Mouse (Mus musculus): ENCODE data around the gene Dpy19l1. TPM values are rescaled to one million over a fixed set of nuclear protein-coding genes. Genes with fewer than 3 reads are reported as not detected.

The Dpy19l1 gene
- 4.6 and 4.7 TPM in 2 replicates for polyA plus RNA-seq (2015; fragmentation: Nextera tagmentation; extraction: Ambion mirVana)

- Histone ChIP-seq H3K9me3 (ENCODE audit: control insufficient read depth) (no peaks in the 10 kb centered on the region), H3K4me2 (replicated peaks; ENCODE audit: low read depth) (peak within 1 kb of the TSS; percentile 75), H3K27me3 (replicated peaks; ENCODE audit: control insufficient read depth, insufficient read depth, low read length) (no peaks in the 10 kb centered on the region), H3K36me3 (ENCODE audit: control insufficient read depth, insufficient read depth) (no peaks in the 10 kb centered on the region), H3K4me3 (ENCODE audit: low read depth, low read length) (peak within 1 kb of the TSS; percentile 76), H3K4me1 (replicated peaks; ENCODE audit: control insufficient read depth, insufficient read depth, low read length) (no peaks in the 10 kb centered on the region), H3K9ac (ENCODE audit: low read depth, low read length) (peak within 1 kb of the TSS; percentile 81), H3K27ac (ENCODE audit: low read depth, low read length) (peak within 1 kb of the TSS; percentile 85)
- peak; percentile 52 for TF ChIP-seq CTCF (IDR thresholded peaks at IDR 0.05; ENCODE audit: low read depth)
- WGBS = under 1% methylated on average over 73 of the region's 99 CpGs
- ATAC-seq = peak; percentile 99
Measured at GRCm38 (mm10) chr9:24503067-24503857, at the start of gene Dpy19l1. Gene Dpy19l1 (minus strand): TSS chr9:24503140.

- 34% methylated on average over 2 of the region's 2 CpGs for WGBS
- no peak overlapping the region for H3K4me3 ChIP-seq (ENCODE audit: low read depth, low read length)
Measured at GRCm38 (mm10) chr9:24538159-24538558, 35.2 kb upstream of the Dpy19l1 start.

GRCm38 (mm10) chr9:24516575-24517139, 13.7 kb upstream of the Dpy19l1 start:
- WGBS = 58% methylated on average over 10 of the region's 10 CpGs
- Histone ChIP-seq H3K4me2 (replicated peaks; ENCODE audit: low read depth) (no peak overlapping the region), H3K36me3 (ENCODE audit: control insufficient read depth, insufficient read depth) (no peaks in the 10 kb centered on the region), H3K27me3 (replicated peaks; ENCODE audit: control insufficient read depth, insufficient read depth, low read length) (no peaks in the 10 kb centered on the region), H3K9ac (ENCODE audit: low read depth, low read length) (no peak overlapping the region), H3K27ac (ENCODE audit: low read depth, low read length) (no peak overlapping the region), H3K9me3 (ENCODE audit: control insufficient read depth) (no peaks in the 10 kb centered on the region), H3K4me3 (ENCODE audit: low read depth, low read length) (no peak overlapping the region), H3K4me1 (replicated peaks; ENCODE audit: control insufficient read depth, insufficient read depth, low read length) (no peaks in the 10 kb centered on the region)
- ATAC-seq = no peak
- TF ChIP-seq CTCF (IDR thresholded peaks at IDR 0.05; ENCODE audit: low read depth) = peak; percentile 88

More at GRCm38 (mm10) chr9:24538159-24538558, 35.2 kb upstream of the Dpy19l1 start:
- Histone ChIP-seq H3K9me3 (ENCODE audit: control insufficient read depth) (no peaks in the 10 kb centered on the region), H3K9ac (ENCODE audit: low read depth, low read length) (no peak overlapping the region), H3K4me1 (replicated peaks; ENCODE audit: control insufficient read depth, insufficient read depth, low read length) (no peaks in the 10 kb centered on the region), H3K27ac (ENCODE audit: low read depth, low read length) (no peak overlapping the region), H3K36me3 (ENCODE audit: control insufficient read depth, insufficient read depth) (no peaks in the 10 kb centered on the region), H3K27me3 (replicated peaks; ENCODE audit: control insufficient read depth, insufficient read depth, low read length) (no peaks in the 10 kb centered on the region), H3K4me2 (replicated peaks; ENCODE audit: low read depth) (no peak overlapping the region)
- TF ChIP-seq CTCF (IDR thresholded peaks at IDR 0.05; ENCODE audit: low read depth) = 0 out of 2 replicates have a peak, but pooled peaks have one; percentile 12
- no peak for ATAC-seq

- Histone ChIP-seq H3K9me3 (ENCODE audit: control insufficient read depth) (no peaks in the 10 kb centered on the region), H3K36me3 (ENCODE audit: control insufficient read depth, insufficient read depth) (no peaks in the 10 kb centered on the region), H3K4me1 (replicated peaks; ENCODE audit: control insufficient read depth, insufficient read depth, low read length) (no peaks in the 10 kb centered on the region), H3K9ac (ENCODE audit: low read depth, low read length) (no peak overlapping the region), H3K27ac (ENCODE audit: low read depth, low read length) (no peak overlapping the region), H3K4me3 (ENCODE audit: low read depth, low read length) (no peak overlapping the region), H3K27me3 (replicated peaks; ENCODE audit: control insufficient read depth, insufficient read depth, low read length) (no peaks in the 10 kb centered on the region), H3K4me2 (replicated peaks; ENCODE audit: low read depth) (no peak overlapping the region)
- 75% methylated on average over 5 of the region's 5 CpGs for WGBS
- ATAC-seq = no peak
- TF ChIP-seq CTCF (IDR thresholded peaks at IDR 0.05; ENCODE audit: low read depth) = no peak
Measured at GRCm38 (mm10) chr9:24514078-24514469, 11.1 kb upstream of the Dpy19l1 start.

GRCm38 (mm10) chr9:24513290-24514077, 10.5 kb upstream of the Dpy19l1 start:
- 70% methylated on average over 9 of the region's 9 CpGs for WGBS
- no peak overlapping the region for H3K4me2 ChIP-seq (replicated peaks; ENCODE audit: low read depth)
- H3K4me1 ChIP-seq (replicated peaks; ENCODE audit: control insufficient read depth, insufficient read depth, low read length) = no peaks in the 10 kb centered on the region
- H3K4me3 ChIP-seq (ENCODE audit: low read depth, low read length) = no peak overlapping the region
- no peaks in the 10 kb centered on the region for H3K36me3 ChIP-seq (ENCODE audit: control insufficient read depth, insufficient read depth)
- no peaks in the 10 kb centered on the region for H3K9me3 ChIP-seq (ENCODE audit: control insufficient read depth)
- TF ChIP-seq CTCF (IDR thresholded peaks at IDR 0.05; ENCODE audit: low read depth) = no peak
- no peaks in the 10 kb centered on the region for H3K27me3 ChIP-seq (replicated peaks; ENCODE audit: control insufficient read depth, insufficient read depth, low read length)
- ATAC-seq = no peak
- H3K27ac ChIP-seq (ENCODE audit: low read depth, low read length) = no peak overlapping the region
- H3K9ac ChIP-seq (ENCODE audit: low read depth, low read length) = no peak overlapping the region

- WGBS = 72% methylated on average over 5 of the region's 5 CpGs
- no peaks in the 10 kb centered on the region for H3K4me1 ChIP-seq (replicated peaks; ENCODE audit: control insufficient read depth, insufficient read depth, low read length)
Measured at GRCm38 (mm10) chr9:24512121-24512539, 9.2 kb upstream of the Dpy19l1 start.

More at GRCm38 (mm10) chr9:24512121-24512539, 9.2 kb upstream of the Dpy19l1 start:
- TF ChIP-seq CTCF (IDR thresholded peaks at IDR 0.05; ENCODE audit: low read depth) = no peak
- Histone ChIP-seq H3K36me3 (ENCODE audit: control insufficient read depth, insufficient read depth) (no peaks in the 10 kb centered on the region), H3K27me3 (replicated peaks; ENCODE audit: control insufficient read depth, insufficient read depth, low read length) (no peaks in the 10 kb centered on the region), H3K4me3 (ENCODE audit: low read depth, low read length) (no peak overlapping the region), H3K9ac (ENCODE audit: low read depth, low read length) (no peak overlapping the region), H3K4me2 (replicated peaks; ENCODE audit: low read depth) (no peak overlapping the region), H3K27ac (ENCODE audit: low read depth, low read length) (no peak overlapping the region), H3K9me3 (ENCODE audit: control insufficient read depth) (no peaks in the 10 kb centered on the region)
- no peak for ATAC-seq
